Mouse (Mus musculus) gastrocnemius, adult 8-10 months (tissue): ENCODE data around the gene Olfr153. TPM values are rescaled to one million over a fixed set of nuclear protein-coding genes. Genes with fewer than 3 reads are reported as not detected.
"Not testable (repeated sequence)": the region's sequence is repeated elsewhere in the genome, so short reads cannot be mapped to it uniquely, and the experiment has no call there.

ENCODE experiments used
- DNase-seq, 2 experiments: peaks; one replicate each; pipeline ENCODE4 v3.0.0; 2022; ENCODE audit warnings: low spot score in 2 of 2
- total RNA-seq, 4 experiments: library from RNA; stranded (reverse); gene quantifications; 2 replicates each; pipeline ENCODE4 v1.2.4; 2022

Olfr153 gene
- not detected for total RNA-seq

GRCm38 (mm10) chr2:87531496-87531895 lies at the start of gene Olfr153:
TSS of gene Olfr153 (plus strand) at chr2:87531796.
- no peak for DNase-seq

- no peak for DNase-seq
These were observed 49.3 kb upstream of the Olfr153 start for GRCm38 (mm10) chr2:87482276-87482675.

- DNase-seq = not testable (repeated sequence)
These were observed 34.6 kb upstream of the Olfr153 start, which contains the start of gene Pramel7 for GRCm38 (mm10) chr2:87496993-87497392. TSS of gene Pramel7 (minus strand) at chr2:87497093.

- DNase-seq = no peak
These were observed 25.3 kb upstream of the Olfr153 start, which contains the start of gene Pramel6 for GRCm38 (mm10) chr2:87506265-87506664. TSS of gene Pramel6 (plus strand) at chr2:87506565.

- DNase-seq = no peak
These were observed 16.6 kb upstream of the Olfr153 start for GRCm38 (mm10) chr2:87515046-87515445.

- no peak for DNase-seq
These were observed 16.0 kb upstream of the Olfr153 start for GRCm38 (mm10) chr2:87515457-87516060.

- no peak for DNase-seq
These were observed 15.0 kb upstream of the Olfr153 start for GRCm38 (mm10) chr2:87516581-87516980.

GRCm38 (mm10) chr2:87520651-87521050 lies 10.9 kb upstream of the Olfr153 start:
- DNase-seq = no peak

- not testable (repeated sequence) for DNase-seq
These were observed 5.5 kb upstream of the Olfr153 start for GRCm38 (mm10) chr2:87525899-87526616.

- DNase-seq = no peak
These were observed 3.2 kb downstream of the Olfr153 start for GRCm38 (mm10) chr2:87534826-87535225.

GRCm38 (mm10) chr2:87545442-87545841 lies 13.8 kb downstream of the Olfr153 start, which contains the start of gene Olfr1128:
TSS of gene Olfr1128 (minus strand) at chr2:87545542.
- no peak for DNase-seq

GRCm38 (mm10) chr2:87573602-87574001 lies 42.0 kb downstream of the Olfr153 start, which contains the start of gene Olfr1129:
TSS of gene Olfr1129 (plus strand) at chr2:87573902.
- DNase-seq = not testable (repeated sequence)

Other genes starting within 250 kb of the Olfr153 start
- not detected for gene Olfr1118, start 224.2 kb upstream of the Olfr153 start, total RNA-seq
- not detected for gene Olfr1120, start 177.0 kb upstream of the Olfr153 start, total RNA-seq
- gene Olfr1121, start 161.9 kb upstream of the Olfr153 start, total RNA-seq = not detected
- gene Olfr1122, start 145.9 kb upstream of the Olfr153 start, total RNA-seq = not detected
- gene Olfr1123, start 115.2 kb upstream of the Olfr153 start, total RNA-seq = not detected
- gene Olfr1124, start 101.5 kb upstream of the Olfr153 start, total RNA-seq = not detected
- not detected for gene Olfr1126, start 77.8 kb upstream of the Olfr153 start, total RNA-seq
- not detected for gene Pramel7, start 34.7 kb upstream of the Olfr153 start, total RNA-seq
- gene Pramel6, start 25.2 kb upstream of the Olfr153 start, total RNA-seq = not detected
- gene Olfr1128, start 13.7 kb downstream of the Olfr153 start, total RNA-seq = not detected
- not detected for gene Olfr1129, start 42.1 kb downstream of the Olfr153 start, total RNA-seq
- not detected for gene Olfr1130, start 74.4 kb downstream of the Olfr153 start, total RNA-seq
- gene Olfr1131, start 95.3 kb downstream of the Olfr153 start, total RNA-seq = not detected
- gene Olfr1132, start 105.7 kb downstream of the Olfr153 start, total RNA-seq = not detected
- not detected for gene Olfr1133, start 115.6 kb downstream of the Olfr153 start, total RNA-seq
- not detected for gene Olfr1134, start 126.7 kb downstream of the Olfr153 start, total RNA-seq
- gene Olfr1135, start 141.9 kb downstream of the Olfr153 start, total RNA-seq = not detected
- gene Olfr1136, start 162.2 kb downstream of the Olfr153 start, total RNA-seq = not detected
- not detected for gene Olfr1137, start 181.4 kb downstream of the Olfr153 start, total RNA-seq
- gene Olfr1138, start 208.2 kb downstream of the Olfr153 start, total RNA-seq = not detected
- gene Olfr1140, start 212.0 kb downstream of the Olfr153 start, total RNA-seq = not detected
- gene Olfr1141, start 222.2 kb downstream of the Olfr153 start, total RNA-seq = not detected
- not detected for gene Olfr152, start 247.7 kb downstream of the Olfr153 start, total RNA-seq